9 mouse cellular contexts compared by ENCODE assay signal in the genomic region with DNA sequence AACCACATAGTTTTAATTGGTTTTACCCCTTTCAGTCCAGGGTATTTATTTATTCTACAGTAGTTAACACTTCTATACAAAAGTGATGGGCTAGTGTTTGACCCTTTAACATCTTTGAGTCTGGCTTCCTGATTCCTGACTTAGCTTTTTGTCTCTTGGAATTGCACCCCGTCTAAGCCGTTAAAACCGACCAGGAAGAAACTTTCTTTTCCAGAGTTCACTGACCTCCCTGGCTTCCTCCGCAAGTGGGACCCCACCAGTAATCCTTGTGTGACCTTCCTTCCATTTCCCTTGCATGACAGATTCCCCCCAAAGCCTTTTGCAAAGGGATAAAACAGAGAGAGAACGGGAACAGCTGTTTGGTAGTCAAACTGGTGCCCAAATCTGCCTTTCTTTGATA. TPM values are rescaled to one million over a fixed set of nuclear protein-coding genes. Genes with fewer than 3 reads are reported as not detected.
DNase-seq lines count a peak whose midpoint lies in the region; ATAC-seq and TF ChIP-seq lines count a peak whose summit lies in the region.
"Had no signal": no experiment of that assay in that cellular context is flagged by ENCODE, and none has a peak within 500 bp of the region (broad histone marks: within the 10 kb centered on the region; RNA-seq: fewer than 3 reads in every experiment).

No protein-coding gene starts in this region.

- TF ChIP-seq POLR2A in testis, adult 2 months (IDR thresholded peaks at IDR 0.05; ENCODE audit: control insufficient read depth, low read depth, low read length): no peak
- TF ChIP-seq POLR2A in limb, embryonic 14.5 days (IDR thresholded peaks at IDR 0.05; ENCODE audit: borderline replicate concordance, extremely low read depth, insufficient read depth, insufficient read length): no peak

- no peaks in the 10 kb centered on the region for H3K36me3 ChIP-seq in heart, embryonic 10.5 days
- H3K36me3 ChIP-seq in testis, adult 2 months (ENCODE audit: control insufficient read depth, insufficient read depth, low read length): no peaks in the 10 kb centered on the region
- H3K36me3 ChIP-seq in limb, embryonic 14.5 days (ENCODE audit: control insufficient read depth, insufficient read depth, low read length): no peaks in the 10 kb centered on the region
- H3K36me3 ChIP-seq in stomach, postnatal 0 days (ENCODE audit: control insufficient read depth, insufficient read depth, low read length): no peaks in the 10 kb centered on the region

- peak overlapping the region; percentile 31 for H3K4me3 ChIP-seq in heart, embryonic 10.5 days
- H3K4me3 ChIP-seq in testis, adult 2 months (ENCODE audit: control insufficient read depth, low read depth, low read length): peak overlapping the region; percentile 16; the same call in 1 of the 2 replicates
- peak overlapping the region; percentile 80 for H3K4me3 ChIP-seq in limb, embryonic 14.5 days (replicated peaks; ENCODE audit: low read length)
- peak overlapping the region; percentile 71 for H3K4me3 ChIP-seq in stomach, postnatal 0 days (ENCODE audit: low read depth, low read length)

- intact Hi-C loops in heart, postnatal 14 days (cut with DNase I): loop anchor here (2.0 to 5.0 kb wide), 5 partner anchors 63 to 169 kb away; no protein-coding TSS in a partner anchor

- H3K4me2 ChIP-seq in limb, embryonic 14.5 days (replicated peaks; ENCODE audit: low read depth, low read length, severe bottlenecking): peak overlapping the region; percentile 84
- H3K4me2 ChIP-seq in stomach, postnatal 0 days (replicated peaks; ENCODE audit: low read depth): peak overlapping the region; percentile 95

- TF ChIP-seq CTCF in testis, adult 2 months (IDR thresholded peaks at IDR 0.05; ENCODE audit: control insufficient read depth, insufficient read depth, insufficient replicate concordance, low read depth, low read length): no peak
- no peak for TF ChIP-seq CTCF in stomach, postnatal 0 days (IDR thresholded peaks at IDR 0.05; ENCODE audit: low read depth)

- H3K9me3 ChIP-seq in heart, embryonic 10.5 days: no peaks in the 10 kb centered on the region
- H3K9me3 ChIP-seq in limb, embryonic 14.5 days (ENCODE audit: control insufficient read depth, low read length): no peaks in the 10 kb centered on the region
- H3K9me3 ChIP-seq in stomach, postnatal 0 days (ENCODE audit: control insufficient read depth, low read length): no peaks in the 10 kb centered on the region

- DNase-seq in heart, embryonic 10.5 days (ENCODE audit: low spot score): no peak
- DNase-seq in heart, postnatal 14 days: no peak
- no peak for DNase-seq in testis, postnatal 10 days (ENCODE audit: low spot score)
- no peak for DNase-seq in limb, embryonic 14.5 days (ENCODE audit: low spot score)
- no peak for DNase-seq in stomach, postnatal 0 days (ENCODE audit: low spot score)
- DNase-seq in layer of hippocampus, adult 11-12 months (ENCODE audit: low spot score): no peak
- no peak for DNase-seq in adrenal gland, adult 2 months

- ATAC-seq in limb, embryonic 14.5 days (ENCODE audit: low FRiP score, low read depth): no peak
- no peak for ATAC-seq in stomach, postnatal 0 days (ENCODE audit: low FRiP score, low TSS enrichment)
- ATAC-seq: inflammation-experienced regulatory T-cells, adult 6 months had no signal

- peak overlapping the region; percentile 46 for H3K9ac ChIP-seq in limb, embryonic 14.5 days (ENCODE audit: low read depth, low read length, severe bottlenecking)
- peak overlapping the region; percentile 27; the same call in 1 of the 2 replicates for H3K9ac ChIP-seq in stomach, postnatal 0 days (ENCODE audit: low read length)

- H3K4me1 ChIP-seq in heart, embryonic 10.5 days: peaks cover 7% of the 10 kb centered on the region
- H3K4me1 ChIP-seq in testis, adult 2 months (ENCODE audit: control insufficient read depth, insufficient read depth, low read length): peaks cover 2% of the 10 kb centered on the region
- H3K4me1 ChIP-seq in limb, embryonic 14.5 days (ENCODE audit: control insufficient read depth, insufficient read depth, low read length): peaks cover 15% of the 10 kb centered on the region
- no peaks in the 10 kb centered on the region; the same call in 1 of the 2 replicates for H3K4me1 ChIP-seq in stomach, postnatal 0 days (replicated peaks; ENCODE audit: control insufficient read depth, insufficient read depth)

- 6% methylated on average over 5 of the region's 5 CpGs for WGBS in heart, embryonic 10.5 days
- WGBS in limb, embryonic 14.5 days: 9% methylated on average over 5 of the region's 5 CpGs
- 18% methylated on average over 5 of the region's 5 CpGs for WGBS in stomach, postnatal 0 days

- H3K27me3 ChIP-seq in heart, embryonic 10.5 days (ENCODE audit: insufficient read depth, poor library complexity, severe bottlenecking): no peaks in the 10 kb centered on the region
- no peaks in the 10 kb centered on the region for H3K27me3 ChIP-seq in testis, adult 2 months (ENCODE audit: control insufficient read depth, insufficient read depth, low read length)
- H3K27me3 ChIP-seq in limb, embryonic 14.5 days (ENCODE audit: control insufficient read depth, insufficient read depth, low read length): no peaks in the 10 kb centered on the region
- H3K27me3 ChIP-seq in stomach, postnatal 0 days (ENCODE audit: control insufficient read depth, insufficient read depth, low read length): no peaks in the 10 kb centered on the region

- no peak for TF ChIP-seq EP300 in stomach, postnatal 0 days (optimal IDR thresholded peaks at IDR 0.05)

- H3K27ac ChIP-seq in heart, embryonic 10.5 days: no peak overlapping the region
- no peak overlapping the region for H3K27ac ChIP-seq in testis, adult 2 months (ENCODE audit: control insufficient read depth, insufficient read depth, low read depth, low read length)
- no peak overlapping the region for H3K27ac ChIP-seq in limb, embryonic 14.5 days (replicated peaks; ENCODE audit: low read depth, low read length)
- H3K27ac ChIP-seq in stomach, postnatal 0 days (replicated peaks): peak overlapping the region; percentile 36; the same call in 1 of the 2 replicates

RNA-seq across cellular contexts. Expression of a gene that starts 1.6 kb away (rescaled TPM):
- polyA plus RNA-seq in heart, embryonic 10.5 days (2016; fragmentation: Nextera tagmentation; extraction: Ambion mirVana): 5.0 and 6.1 TPM in 2 replicates
- total RNA-seq in heart, postnatal 14 days (2021): 10 to 100 TPM; 16.3 to 16.4 TPM
- 3.9 and 4.8 TPM in 2 replicates for polyA plus RNA-seq in testis, adult 2 months (2012; rRNA removed)
- 13.4 and 14.3 TPM in 2 replicates for polyA plus RNA-seq in limb, embryonic 14.5 days (2012; rRNA removed)
- 18.7 and 20.9 TPM in 2 replicates for polyA plus RNA-seq in limb, embryonic 14.5 days (2014; fragmentation: Nextera tagmentation; extraction: Ambion mirVana)
- polyA plus RNA-seq in stomach, postnatal 0 days (2015; fragmentation: Nextera tagmentation; extraction: Ambion mirVana): 4.7 and 4.8 TPM in 2 replicates
- total RNA-seq in adrenal gland, adult 2 months (2021): 1 to 10 TPM; 5.0 to 5.8 TPM
- polyA plus RNA-seq in adrenal gland, adult 2 months (2012; rRNA removed): 1.5 and 1.7 TPM in 2 replicates

Comparison
In these comparisons a context has a peak if more than half of its experiments do, and no peak if none do; other contexts are left out.
1. H3K4me3 ChIP-seq: peak in every context shown above with its lines; median percentile 80 in limb, embryonic 14.5 days; 71 in stomach, postnatal 0 days; 31 in heart, embryonic 10.5 days; 16 in testis, adult 2 months.